Mouse (Mus musculus): Measurements from ENCODE around the gene Tyw5. TPM values are rescaled to one million over a fixed set of nuclear protein-coding genes. Genes with fewer than 3 reads are reported as not detected.

The Tyw5 gene
- polyA plus RNA-seq (2012), result 0.10 and 0.12 TPM in 2 replicates

GRCm38 (mm10) chr1:57406187-57407151, at the start of gene Tyw5, which contains the start of gene Maip1:
Gene Tyw5, minus strand, starts transcription at chr1:57407101.
Gene Maip1, plus strand, starts transcription at chr1:57406328.
- no peak for TF ChIP-seq GATA1 (IDR thresholded peaks at IDR 0.05; ENCODE audit: low read length)
- TF ChIP-seq TAL1 (IDR thresholded peaks at IDR 0.05; ENCODE audit: low read length), result no peak
- Histone ChIP-seq H3K36me3 (ENCODE audit: control insufficient read depth) (peaks cover 2% of the 10 kb centered on the region; the same call in 1 of the 2 replicates), H3K9me3 (ENCODE audit: control insufficient read depth, low read length) (no peaks in the 10 kb centered on the region), H3K4me1 (ENCODE audit: control insufficient read depth) (peaks cover 34% of the 10 kb centered on the region), H3K27me3 (ENCODE audit: control insufficient read depth) (no peaks in the 10 kb centered on the region), H3K4me3 (replicated peaks) (peak within 1 kb of the TSS; percentile 88)

- Histone ChIP-seq H3K4me3 (replicated peaks) (no peak overlapping the region), H3K36me3 (ENCODE audit: control insufficient read depth) (no peaks in the 10 kb centered on the region), H3K9me3 (ENCODE audit: control insufficient read depth, low read length) (no peaks in the 10 kb centered on the region), H3K27me3 (ENCODE audit: control insufficient read depth) (no peaks in the 10 kb centered on the region), H3K4me1 (ENCODE audit: control insufficient read depth) (no peaks in the 10 kb centered on the region)
- TF ChIP-seq TAL1 (IDR thresholded peaks at IDR 0.05; ENCODE audit: low read length), result no peak
- no peak for TF ChIP-seq GATA1 (IDR thresholded peaks at IDR 0.05; ENCODE audit: low read length)
These were observed 43.3 kb upstream of the Tyw5 start for GRCm38 (mm10) chr1:57450241-57450640.

GRCm38 (mm10) chr1:57445679-57446078, 38.8 kb upstream of the Tyw5 start:
- no peaks in the 10 kb centered on the region for H3K27me3 ChIP-seq (ENCODE audit: control insufficient read depth)
- no peaks in the 10 kb centered on the region for H3K36me3 ChIP-seq (ENCODE audit: control insufficient read depth)
- no peak for TF ChIP-seq TAL1 (IDR thresholded peaks at IDR 0.05; ENCODE audit: low read length)
- TF ChIP-seq GATA1 (IDR thresholded peaks at IDR 0.05; ENCODE audit: low read length), result no peak
- no peaks in the 10 kb centered on the region for H3K9me3 ChIP-seq (ENCODE audit: control insufficient read depth, low read length)
- H3K4me1 ChIP-seq (ENCODE audit: control insufficient read depth), result no peaks in the 10 kb centered on the region
- H3K4me3 ChIP-seq (replicated peaks), result no peak overlapping the region

- Histone ChIP-seq H3K4me1 (ENCODE audit: control insufficient read depth) (peaks cover 13% of the 10 kb centered on the region), H3K27me3 (ENCODE audit: control insufficient read depth) (no peaks in the 10 kb centered on the region), H3K9me3 (ENCODE audit: control insufficient read depth, low read length) (no peaks in the 10 kb centered on the region), H3K36me3 (ENCODE audit: control insufficient read depth) (no peaks in the 10 kb centered on the region), H3K4me3 (replicated peaks) (no peak overlapping the region)
- no peak for TF ChIP-seq GATA1 (IDR thresholded peaks at IDR 0.05; ENCODE audit: low read length)
- TF ChIP-seq TAL1 (IDR thresholded peaks at IDR 0.05; ENCODE audit: low read length), result no peak
These were observed 33.9 kb upstream of the Tyw5 start for GRCm38 (mm10) chr1:57440771-57441170.

GRCm38 (mm10) chr1:57439026-57439425, 32.1 kb upstream of the Tyw5 start:
- Histone ChIP-seq H3K4me3 (replicated peaks) (no peak overlapping the region), H3K4me1 (ENCODE audit: control insufficient read depth) (peaks cover 13% of the 10 kb centered on the region), H3K36me3 (ENCODE audit: control insufficient read depth) (no peaks in the 10 kb centered on the region), H3K27me3 (ENCODE audit: control insufficient read depth) (no peaks in the 10 kb centered on the region), H3K9me3 (ENCODE audit: control insufficient read depth, low read length) (no peaks in the 10 kb centered on the region)
- no peak for TF ChIP-seq GATA1 (IDR thresholded peaks at IDR 0.05; ENCODE audit: low read length)
- TF ChIP-seq TAL1 (IDR thresholded peaks at IDR 0.05; ENCODE audit: low read length), result no peak

- TF ChIP-seq GATA1 (IDR thresholded peaks at IDR 0.05; ENCODE audit: low read length) (no peak), TAL1 (IDR thresholded peaks at IDR 0.05; ENCODE audit: low read length) (no peak)
- no peaks in the 10 kb centered on the region for H3K27me3 ChIP-seq (ENCODE audit: control insufficient read depth)
- H3K9me3 ChIP-seq (ENCODE audit: control insufficient read depth, low read length), result no peaks in the 10 kb centered on the region
- H3K36me3 ChIP-seq (ENCODE audit: control insufficient read depth), result no peaks in the 10 kb centered on the region
- no peak overlapping the region for H3K4me3 ChIP-seq (replicated peaks)
- peaks cover 13% of the 10 kb centered on the region for H3K4me1 ChIP-seq (ENCODE audit: control insufficient read depth)
These were observed 30.1 kb upstream of the Tyw5 start for GRCm38 (mm10) chr1:57436954-57437353.

GRCm38 (mm10) chr1:57436408-57436807, 29.5 kb upstream of the Tyw5 start:
- Histone ChIP-seq H3K27me3 (ENCODE audit: control insufficient read depth) (no peaks in the 10 kb centered on the region), H3K4me1 (ENCODE audit: control insufficient read depth) (peaks cover 13% of the 10 kb centered on the region), H3K9me3 (ENCODE audit: control insufficient read depth, low read length) (no peaks in the 10 kb centered on the region), H3K36me3 (ENCODE audit: control insufficient read depth) (no peaks in the 10 kb centered on the region), H3K4me3 (replicated peaks) (peak overlapping the region; percentile 6)
- TF ChIP-seq TAL1 (IDR thresholded peaks at IDR 0.05; ENCODE audit: low read length), result no peak
- no peak for TF ChIP-seq GATA1 (IDR thresholded peaks at IDR 0.05; ENCODE audit: low read length)

GRCm38 (mm10) chr1:57433141-57433540, 26.2 kb upstream of the Tyw5 start:
- no peak overlapping the region for H3K4me3 ChIP-seq (replicated peaks)
- H3K4me1 ChIP-seq (ENCODE audit: control insufficient read depth), result peaks cover 13% of the 10 kb centered on the region
- H3K27me3 ChIP-seq (ENCODE audit: control insufficient read depth), result peaks cover 10% of the 10 kb centered on the region

GRCm38 (mm10) chr1:57429786-57430483, 23.0 kb upstream of the Tyw5 start:
- no peak for TF ChIP-seq TAL1 (IDR thresholded peaks at IDR 0.05; ENCODE audit: low read length)
- no peak for TF ChIP-seq GATA1 (IDR thresholded peaks at IDR 0.05; ENCODE audit: low read length)
- H3K4me3 ChIP-seq (replicated peaks), result no peak overlapping the region

More at GRCm38 (mm10) chr1:57433141-57433540, 26.2 kb upstream of the Tyw5 start:
- H3K9me3 ChIP-seq (ENCODE audit: control insufficient read depth, low read length), result no peaks in the 10 kb centered on the region
- TF ChIP-seq TAL1 (IDR thresholded peaks at IDR 0.05; ENCODE audit: low read length) (no peak), GATA1 (IDR thresholded peaks at IDR 0.05; ENCODE audit: low read length) (no peak)
- H3K36me3 ChIP-seq (ENCODE audit: control insufficient read depth), result no peaks in the 10 kb centered on the region

More at GRCm38 (mm10) chr1:57429786-57430483, 23.0 kb upstream of the Tyw5 start:
- Histone ChIP-seq H3K27me3 (ENCODE audit: control insufficient read depth) (peaks cover 10% of the 10 kb centered on the region), H3K9me3 (ENCODE audit: control insufficient read depth, low read length) (no peaks in the 10 kb centered on the region), H3K4me1 (ENCODE audit: control insufficient read depth) (no peaks in the 10 kb centered on the region), H3K36me3 (ENCODE audit: control insufficient read depth) (no peaks in the 10 kb centered on the region)
